Mouse (Mus musculus) forebrain, embryonic 14.5 days (tissue): ENCODE data around the gene Ccs. TPM values are rescaled to one million over a fixed set of nuclear protein-coding genes. Genes with fewer than 3 reads are reported as not detected.

Source experiments
- ATAC-seq: fragments of 200-750 bp; cut with Nextera tagmentation; 2 replicates; pipeline ENCODE4 v1.8.0; 2017; ENCODE audit warnings: mild to moderate bottlenecking, moderate library complexity
- DNase-seq: peaks from one replicate; pipeline ENCODE4 v3.0.0-alpha.2; 2015; ENCODE audit warnings: low spot score
- H3K27ac ChIP-seq: fragments of 300-500 bp; sonication (generic); 2 replicates; pipeline ENCODE4 v1.5.1; 2014; ENCODE audit warnings: low read depth, mild to moderate bottlenecking, control low read depth, low read length, moderate library complexity
- H3K27me3 ChIP-seq: fragments of 300-500 bp; sonication (generic); replicated peaks from 2 replicates; pipeline ENCODE4 v1.6.1; 2014; ENCODE audit warnings: low read length, control low read depth, mixed read lengths; ENCODE audit not compliant: control insufficient read depth, insufficient read depth
- H3K36me3 ChIP-seq: fragments of 300-500 bp; sonication (generic); 2 replicates; pipeline ENCODE4 v1.6.1; 2014; ENCODE audit warnings: low read length, control low read depth; ENCODE audit not compliant: control insufficient read depth, insufficient read depth
- H3K4me1 ChIP-seq: fragments of 300-500 bp; sonication (generic); 2 replicates; pipeline ENCODE4 v1.6.1; 2014; ENCODE audit warnings: antibody characterized with exemption, low read length, control low read depth; ENCODE audit not compliant: control insufficient read depth, insufficient read depth
- H3K4me2 ChIP-seq: fragments of 300-500 bp; sonication (generic); 2 replicates; pipeline ENCODE4 v1.6.1; 2014; ENCODE audit warnings: mild to moderate bottlenecking, control low read depth, low read length
- H3K4me3 ChIP-seq: fragments of 300-500 bp; sonication (generic); 2 replicates; pipeline ENCODE4 v1.5.1; 2014; ENCODE audit warnings: low read depth, low read length, control low read depth
- H3K9ac ChIP-seq: fragments of 300-500 bp; sonication (generic); 2 replicates; pipeline ENCODE4 v1.6.1; 2014; ENCODE audit warnings: mild to moderate bottlenecking, low read length, control low read depth, moderate library complexity
- H3K9me3 ChIP-seq: fragments of 300-500 bp; sonication (generic); replicated peaks from 2 replicates; pipeline ENCODE4 v1.6.1; 2016; ENCODE audit warnings: low read length, control low read depth, mixed read lengths; ENCODE audit not compliant: control insufficient read depth
- whole genome bisulfite sequencing: fragments of 180-500 bp; shearing (Covaris S2); extraction: QIAGEN DNeasy Blood & Tissue Kit; methylation state at CpG from one replicate; pipeline ENCODE4 v1.1.7; 2014; 5-methylcytosine and 5-hydroxymethylcytosine counted together
- polyA plus RNA-seq: library from polyadenylated mRNA; unstranded; fragments of >200 nt; fragmentation: Nextera tagmentation; extraction: Ambion mirVana; gene quantifications from 2 replicates; pipeline ENCODE4 v1.2.1, GENCODE M21; 2014

Gene Ccs
- polyA plus RNA-seq, 1 experiment from 2014 or later, result 40.1 TPM

GRCm38 (mm10) chr19:4782891-4783290, 56.2 kb downstream of the Ccs start:
- 77% methylated on average over 2 of the region's 2 CpGs for WGBS
- ATAC-seq, result no peak
- H3K4me3 ChIP-seq, result no peak overlapping the region
- no peaks in the 10 kb centered on the region for H3K9me3 ChIP-seq
- no peaks in the 10 kb centered on the region for H3K27me3 ChIP-seq
- H3K9ac ChIP-seq, result no peak overlapping the region
- peaks cover 86% of the 10 kb centered on the region for H3K36me3 ChIP-seq
- 0 out of 2 replicates have a peak, but pooled peaks cover 3% of the 10 kb centered on the region for H3K4me1 ChIP-seq
- no peak overlapping the region for H3K27ac ChIP-seq
- no peak for DNase-seq
- no peak overlapping the region for H3K4me2 ChIP-seq

Other genes with a start within 250 kb of the Ccs start
- gene Lrfn4, start 223.7 kb downstream of the Ccs start, polyA plus RNA-seq, result 12.2 and 12.6 TPM in 2 replicates
- 57.1 and 57.5 TPM in 2 replicates for gene Rce1, start 213.7 kb downstream of the Ccs start, polyA plus RNA-seq
- gene Gm960, start 140.7 kb downstream of the Ccs start, polyA plus RNA-seq, result 4.1 and 5.0 TPM in 2 replicates
- 25.0 and 31.9 TPM in 2 replicates for gene Sptbn2, start 128.2 kb downstream of the Ccs start, polyA plus RNA-seq
- gene Rbm4b, start 82.8 kb downstream of the Ccs start, polyA plus RNA-seq, result 185 and 194 TPM in 2 replicates
- 132 and 140 TPM in 2 replicates for gene Rbm4, start 45.4 kb downstream of the Ccs start, polyA plus RNA-seq
- 9.4 TPM in 2 replicates for gene Gm21992, start 27.7 kb downstream of the Ccs start, polyA plus RNA-seq
- 69.1 and 79.5 TPM in 2 replicates for gene Rbm14, start 27.7 kb downstream of the Ccs start, polyA plus RNA-seq
- gene Ccdc87, start within 50 bp of the Ccs start, polyA plus RNA-seq, result 0.50 and 0.69 TPM in 2 replicates
- gene Ctsf, start 15.8 kb upstream of the Ccs start, polyA plus RNA-seq, result 43.9 and 51.5 TPM in 2 replicates
- 0.78 and 0.88 TPM in 2 replicates for gene Actn3, start 38.6 kb upstream of the Ccs start, polyA plus RNA-seq
- gene Zdhhc24, start 39.3 kb upstream of the Ccs start, polyA plus RNA-seq, result 11.4 and 12.9 TPM in 2 replicates
- 9.0 and 14.5 TPM in 2 replicates for gene Bbs1, start 67.3 kb upstream of the Ccs start, polyA plus RNA-seq
- gene Dpp3, start 89.0 kb upstream of the Ccs start, polyA plus RNA-seq, result 100.0 and 103 TPM in 2 replicates
- 4.9 and 7.8 TPM in 2 replicates for gene Peli3, start 103.8 kb upstream of the Ccs start, polyA plus RNA-seq
- gene Mrpl11, start 122.8 kb upstream of the Ccs start, polyA plus RNA-seq, result 145 and 148 TPM in 2 replicates
- gene Npas4, start 151.0 kb upstream of the Ccs start, polyA plus RNA-seq, result 0.08 and 0.14 TPM in 2 replicates
- gene Slc29a2, start 184.5 kb upstream of the Ccs start, polyA plus RNA-seq, result 7.4 and 8.0 TPM in 2 replicates
- gene B4gat1, start 199.5 kb upstream of the Ccs start, polyA plus RNA-seq, result 45.4 and 55.1 TPM in 2 replicates
- 1.2 and 1.7 TPM in 2 replicates for gene AC124502.3, start 199.6 kb upstream of the Ccs start, polyA plus RNA-seq
- gene Brms1, start 202.0 kb upstream of the Ccs start, polyA plus RNA-seq, result 56.2 and 56.8 TPM in 2 replicates
- 1.3 and 1.4 TPM in 2 replicates for gene Rin1, start 211.1 kb upstream of the Ccs start, polyA plus RNA-seq
- 12.5 and 16.2 TPM in 2 replicates for gene Cd248, start 228.7 kb upstream of the Ccs start, polyA plus RNA-seq
- 5.4 and 7.5 TPM in 2 replicates for gene Tmem151a, start 246.2 kb upstream of the Ccs start, polyA plus RNA-seq
- 71.6 and 95.5 TPM in 2 replicates for gene Yif1a, start 249.2 kb upstream of the Ccs start, polyA plus RNA-seq